Mouse (Mus musculus) E14TG2a.4 (cell line): ENCODE measurements at regions not wholly inside any gene's neighbourhood (a gene's known extent, or its start where the extent isn't known, plus 50 kb on each side); places are given as distances from the start of the nearest gene placed in this dataset.

Source experiments
- CTCF ChIP-seq: conservative IDR thresholded peaks from 2 replicates; pipeline ENCODE4 v1.5.1; 2014; ENCODE audit warnings: low read length
- POU5F1 ChIP-seq: IDR thresholded peaks from 2 replicates; pipeline ENCODE4 v1.6.1; 2014; ENCODE audit warnings: low read length, borderline replicate concordance

DNA sequence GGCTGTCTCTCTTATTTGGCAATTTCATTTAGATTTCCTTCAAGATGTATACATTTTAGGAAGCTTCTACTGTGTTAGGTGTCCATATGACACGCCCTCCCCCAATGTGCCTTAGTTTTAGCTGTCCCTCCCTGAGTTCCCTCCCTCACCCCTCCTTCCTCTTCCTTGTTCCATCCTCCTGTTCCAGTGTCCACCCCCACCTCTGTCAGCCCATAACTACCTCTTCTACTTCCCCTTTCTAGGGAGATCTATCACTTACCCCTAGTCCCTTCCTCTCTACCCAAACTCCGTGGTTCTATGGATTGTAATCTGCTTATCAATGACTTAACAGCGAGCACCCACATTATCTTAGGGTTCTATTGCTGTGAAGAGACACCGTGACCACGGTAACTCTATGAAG is 183.2 kb upstream of the Unc93a2 start:
- no peak for TF ChIP-seq CTCF
- no peak for TF ChIP-seq POU5F1
